Mouse (Mus musculus) urinary bladder, postnatal 10 days (tissue): ENCODE results near the gene Tchp.

Experiments
- DNase-seq: peaks from one replicate; pipeline ENCODE4 v3.0.0; 2022; ENCODE audit warnings: low spot score

The Tchp gene

DNA sequence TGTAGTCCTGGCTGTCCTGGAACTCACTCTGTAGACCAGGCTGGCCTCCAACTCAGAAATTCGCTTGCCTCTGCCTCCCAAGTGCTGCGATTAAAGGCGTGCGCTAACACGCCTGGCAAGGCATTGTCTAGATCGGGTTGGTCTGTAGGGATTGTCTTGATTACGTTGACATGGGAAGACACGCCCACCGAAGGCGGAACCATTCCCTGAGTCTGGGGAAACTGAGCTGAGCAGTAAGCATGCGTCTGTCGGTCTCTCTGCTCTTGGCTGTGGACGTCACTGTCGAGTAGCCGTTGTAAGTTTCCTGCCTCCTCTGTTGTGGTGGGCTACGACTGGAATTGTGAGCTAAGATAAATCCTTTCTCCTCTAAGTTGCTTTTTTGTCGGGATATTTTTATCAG lies 10.6 kb upstream of the Tchp start:
- DNase-seq = no peak

DNA sequence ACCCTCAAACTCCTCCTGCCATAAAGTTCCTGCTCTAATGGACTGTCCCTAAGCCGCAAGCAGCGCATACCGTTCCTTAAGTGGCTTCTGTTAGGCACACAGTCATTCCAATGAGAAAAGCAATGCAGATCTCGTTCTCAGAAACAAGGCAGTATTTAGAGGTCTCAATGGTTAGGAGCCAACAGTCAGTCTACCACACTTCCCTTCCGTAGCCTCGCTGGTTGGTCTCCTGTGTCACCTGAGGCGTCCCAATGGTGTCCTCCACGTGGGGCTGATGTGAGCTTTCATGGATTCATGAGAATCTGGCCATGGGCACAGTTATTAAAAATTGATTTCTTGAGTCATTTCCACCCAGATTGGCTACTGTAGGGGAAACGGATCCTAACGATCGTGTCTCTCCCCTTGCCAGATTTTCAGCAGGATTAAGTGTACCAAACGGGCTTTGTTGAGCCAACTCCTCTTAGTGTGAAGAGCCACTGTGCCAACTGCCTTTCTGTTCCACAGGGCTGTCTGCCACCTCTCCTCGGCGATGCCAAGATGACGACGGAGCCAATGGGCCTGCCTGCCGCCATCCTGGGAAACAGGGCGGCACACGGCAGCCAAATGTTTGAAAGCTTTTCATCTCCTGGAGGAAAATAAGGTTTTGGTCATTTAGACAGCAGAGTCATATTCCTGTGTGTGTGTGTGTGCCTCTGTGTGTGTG lies 9.4 kb upstream of the Tchp start:
- no peak for DNase-seq

GRCm38 (mm10) chr5:114699015-114699414 lies 8.5 kb upstream of the Tchp start:
- no peak for DNase-seq

GRCm38 (mm10) chr5:114702403-114703392 lies 4.9 kb upstream of the Tchp start:
- no peak for DNase-seq

DNA sequence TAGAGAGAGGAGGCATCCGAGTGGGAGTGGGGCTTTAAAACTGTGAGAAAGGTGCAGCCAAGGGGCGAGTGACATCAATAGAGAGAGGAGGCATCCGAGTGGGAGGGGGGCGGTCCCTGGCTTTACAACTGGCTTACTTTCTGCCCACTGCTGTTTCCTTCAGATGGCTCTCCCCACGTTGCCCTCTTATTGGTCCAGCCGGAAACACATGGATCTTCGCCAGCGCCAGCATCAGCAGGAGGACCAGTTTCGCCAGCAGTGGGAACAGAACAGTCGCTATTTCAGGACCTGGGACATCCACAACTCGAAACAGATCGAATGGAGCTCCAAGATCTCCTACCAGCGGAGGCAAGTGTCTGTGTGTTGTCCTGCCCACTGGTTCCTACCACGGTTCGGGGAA lies 931 bp downstream of the Tchp start:
- DNase-seq = no peak

GRCm38 (mm10) chr5:114709357-114709756 lies 1.8 kb downstream of the Tchp start:
- no peak for DNase-seq

DNA sequence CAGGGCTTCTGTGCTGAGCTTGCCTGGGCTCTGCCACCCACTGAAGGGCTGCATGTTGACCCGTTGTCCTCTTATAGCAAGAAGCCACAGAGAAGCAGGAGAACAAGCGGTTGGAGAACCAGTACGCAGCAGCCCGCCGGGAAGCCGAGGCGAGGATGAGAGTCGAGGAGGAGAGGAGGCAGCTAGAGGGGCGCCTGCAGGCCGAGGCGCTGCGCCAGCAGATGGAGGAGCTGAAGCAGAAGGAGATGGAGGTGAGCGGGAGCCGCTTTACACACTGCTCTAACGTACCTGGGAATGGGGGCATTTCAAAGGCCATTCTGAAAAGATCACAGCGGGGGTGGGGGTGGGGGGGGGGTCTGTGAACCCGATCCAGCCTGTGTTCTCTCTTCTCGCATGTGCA lies 7.0 kb downstream of the Tchp start:
- no peak for DNase-seq

DNA sequence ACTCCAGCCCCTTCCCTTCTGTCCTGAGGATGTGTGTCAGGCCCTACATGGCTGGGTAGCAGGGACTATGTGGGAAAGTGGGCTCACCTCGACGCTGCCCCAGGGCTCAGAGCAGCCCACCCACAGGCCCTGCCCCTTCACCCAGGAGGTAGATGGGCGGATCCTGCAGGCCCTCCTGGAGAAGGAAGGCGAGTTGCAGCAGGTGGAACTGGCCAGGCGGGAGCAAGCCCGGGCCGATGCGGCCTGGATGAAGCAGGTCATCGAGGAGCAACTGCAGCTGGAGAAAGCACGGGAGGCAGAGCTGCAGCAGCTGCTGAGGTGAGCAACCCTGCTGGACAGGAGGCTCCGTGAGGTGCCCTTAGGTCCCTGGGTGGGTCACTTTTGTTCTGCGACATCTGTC lies 9.7 kb downstream of the Tchp start:
- no peak for DNase-seq

- DNase-seq = no peak
Observed at GRCm38 (mm10) chr5:114717937-114718336, 10.4 kb downstream of the Tchp start.

GRCm38 (mm10) chr5:114718483-114718882 lies 10.9 kb downstream of the Tchp start:
- no peak for DNase-seq

GRCm38 (mm10) chr5:114719003-114719927 lies 11.7 kb downstream of the Tchp start:
- no peak for DNase-seq

- no peak for DNase-seq
Observed at GRCm38 (mm10) chr5:114719928-114720270, 12.3 kb downstream of the Tchp start.

- DNase-seq = no peak
Observed at GRCm38 (mm10) chr5:114720784-114721183, 13.2 kb downstream of the Tchp start.

DNA sequence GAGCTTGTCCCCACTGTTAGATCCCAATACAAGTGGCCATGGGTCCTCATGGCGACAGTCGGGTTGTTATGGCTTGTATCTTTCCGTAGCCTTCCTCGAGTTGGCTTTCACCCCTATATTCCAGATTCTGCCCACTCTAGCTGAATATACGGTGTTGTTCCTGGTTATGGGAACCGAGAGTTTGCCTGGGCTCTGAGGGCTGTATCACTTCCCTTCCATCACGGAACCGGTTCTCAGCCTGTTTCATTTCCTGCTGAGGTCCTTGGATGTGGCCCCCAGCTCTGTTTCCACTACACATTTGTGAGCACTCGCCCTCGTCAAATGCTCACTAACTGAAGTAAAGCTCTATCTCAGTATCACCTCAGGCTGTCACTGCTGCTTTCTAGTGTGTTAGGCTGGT lies 14.4 kb downstream of the Tchp start:
- DNase-seq = no peak

DNA sequence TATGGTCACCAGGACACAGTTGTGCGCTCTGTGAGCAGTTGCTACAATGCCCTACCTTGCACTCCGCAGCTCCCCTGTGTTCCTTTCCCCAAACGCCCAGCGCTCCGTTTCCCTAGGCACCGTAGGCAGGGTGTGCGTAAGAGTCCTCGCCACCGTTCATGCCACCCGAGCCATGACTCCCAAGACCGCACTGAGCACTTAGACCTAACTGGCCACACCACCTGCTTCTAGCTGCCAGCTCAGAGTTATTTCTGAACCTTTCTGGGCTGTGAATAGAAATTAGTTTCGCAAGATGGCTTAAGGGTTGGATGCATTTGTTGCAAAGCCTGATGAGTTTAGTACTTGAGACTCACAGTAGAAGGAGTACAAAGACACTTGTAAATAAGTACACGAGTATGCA lies 15.3 kb downstream of the Tchp start:
- no peak for DNase-seq

GRCm38 (mm10) chr5:114728160-114728559 lies 20.6 kb downstream of the Tchp start:
- DNase-seq = no peak

DNA sequence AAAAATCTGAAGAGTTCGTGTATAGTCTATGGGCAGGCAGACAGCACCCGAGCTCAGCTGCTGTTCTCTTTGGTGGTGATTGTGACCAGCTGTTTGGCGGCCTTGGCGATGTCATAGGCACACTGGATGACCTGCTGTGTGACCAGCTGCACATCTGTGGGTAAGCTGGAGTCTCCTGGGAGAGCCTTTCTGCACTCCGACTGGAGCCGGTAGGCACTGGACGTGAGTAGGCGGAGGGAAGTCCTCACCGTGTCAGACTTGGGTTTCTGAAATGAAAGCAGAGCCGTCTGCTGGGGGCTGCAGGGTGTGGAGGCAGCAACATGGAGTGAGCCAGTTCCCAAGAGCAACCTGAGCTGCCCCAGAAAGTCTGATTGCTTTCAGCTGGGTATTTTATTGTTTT lies 22.6 kb downstream of the Tchp start:
- DNase-seq = no peak

- DNase-seq = no peak
Observed at GRCm38 (mm10) chr5:114731498-114731897, 23.9 kb downstream of the Tchp start.

GRCm38 (mm10) chr5:114731969-114732368 lies 24.4 kb downstream of the Tchp start:
- DNase-seq = no peak

DNA sequence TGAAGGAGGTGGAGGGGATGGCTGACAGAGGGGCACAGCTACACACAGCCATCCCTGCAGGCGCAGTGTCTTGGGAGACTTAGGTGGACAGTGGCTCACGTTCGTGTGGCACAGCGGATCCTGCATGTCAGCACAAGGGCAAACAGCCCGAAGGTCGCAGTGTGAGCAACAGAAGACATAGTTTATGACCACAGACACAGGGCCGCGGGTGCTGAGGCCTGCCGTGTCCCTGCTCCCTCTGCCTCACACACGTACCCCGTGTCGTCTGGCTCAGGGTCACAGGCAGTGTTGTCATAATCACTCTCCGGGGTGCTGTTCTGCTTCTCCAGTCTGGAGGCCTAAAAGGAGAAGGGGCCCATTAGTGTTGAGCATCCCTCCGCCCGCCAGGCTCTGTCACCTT lies 26.0 kb downstream of the Tchp start:
- no peak for DNase-seq

GRCm38 (mm10) chr5:114737090-114737887 lies 29.7 kb downstream of the Tchp start:
- DNase-seq = no peak
